Mouse (Mus musculus) cerebellum, adult 18-20 months (tissue): ENCODE data around the gene Timm10.
"Not testable (repeated sequence)": the region's sequence is repeated elsewhere in the genome, so short reads cannot be mapped to it uniquely, and the experiment has no call there.

Experiments
- DNase-seq, 2 experiments: peaks; one replicate each; pipeline ENCODE4 v3.0.0; 2021

Gene Timm10

DNA sequence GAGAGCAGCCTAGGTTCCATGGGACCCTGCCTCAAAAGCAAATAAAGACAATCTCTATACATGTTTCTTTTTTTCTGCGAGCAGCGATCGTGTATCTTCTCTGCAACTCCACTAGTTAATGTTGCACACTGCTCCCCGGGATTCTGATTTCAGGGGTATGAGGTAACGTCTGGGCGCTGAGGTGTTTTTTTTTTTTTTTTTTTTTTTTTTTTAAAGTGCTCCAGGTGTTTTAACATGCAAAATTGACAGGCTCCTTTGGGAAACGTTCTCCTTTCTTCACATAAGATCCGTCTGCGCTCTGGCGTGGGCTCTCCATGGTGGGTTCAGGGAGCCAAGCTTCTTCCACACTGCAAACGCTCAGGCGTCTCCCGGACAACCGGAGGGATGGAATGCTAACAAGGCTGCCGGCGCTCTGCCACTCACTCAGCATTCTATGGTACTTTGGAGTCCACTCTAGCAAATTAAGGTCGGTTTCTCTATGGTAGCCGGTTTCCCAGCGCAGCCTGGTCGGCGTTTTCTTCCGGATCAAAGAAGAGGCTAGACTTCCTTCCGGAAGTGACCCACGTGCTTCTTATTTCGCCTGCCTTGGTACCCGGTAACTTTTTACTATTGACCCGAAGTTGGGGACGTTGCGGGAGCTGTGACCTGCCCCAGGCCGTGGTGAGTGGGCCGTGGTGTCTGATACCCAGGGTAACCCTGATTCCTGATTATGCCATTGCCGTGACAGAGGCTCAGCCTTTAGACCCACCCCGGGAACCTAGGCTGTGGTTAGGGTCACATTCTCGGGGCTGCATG, at the start of gene Timm10:
TSS of gene Timm10 (plus strand) at position 510 of the 795 bp plus-strand sequence.
- peak; percentile 85 to 87 for DNase-seq

DNA sequence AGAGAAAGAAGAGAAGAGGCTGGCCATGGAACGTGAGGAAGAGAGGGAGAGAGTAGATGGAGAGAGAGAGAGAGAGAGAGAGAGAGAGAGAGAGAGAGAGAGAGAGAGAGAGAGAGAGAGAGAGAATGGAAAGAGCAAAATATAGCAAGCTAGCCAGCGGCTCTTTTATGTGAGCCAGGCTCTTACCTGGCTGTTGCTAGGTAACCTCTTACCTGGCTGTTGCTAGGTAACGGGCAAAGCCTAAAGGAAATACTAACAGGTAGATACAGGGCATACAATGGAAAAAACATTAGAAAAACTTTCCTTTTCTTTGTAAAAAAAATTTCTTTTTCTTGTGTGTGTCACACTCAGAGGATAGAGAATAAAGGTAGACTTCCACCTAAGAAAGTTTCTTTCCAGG, 49.1 kb upstream of the Timm10 start:
- no peak for DNase-seq

DNA sequence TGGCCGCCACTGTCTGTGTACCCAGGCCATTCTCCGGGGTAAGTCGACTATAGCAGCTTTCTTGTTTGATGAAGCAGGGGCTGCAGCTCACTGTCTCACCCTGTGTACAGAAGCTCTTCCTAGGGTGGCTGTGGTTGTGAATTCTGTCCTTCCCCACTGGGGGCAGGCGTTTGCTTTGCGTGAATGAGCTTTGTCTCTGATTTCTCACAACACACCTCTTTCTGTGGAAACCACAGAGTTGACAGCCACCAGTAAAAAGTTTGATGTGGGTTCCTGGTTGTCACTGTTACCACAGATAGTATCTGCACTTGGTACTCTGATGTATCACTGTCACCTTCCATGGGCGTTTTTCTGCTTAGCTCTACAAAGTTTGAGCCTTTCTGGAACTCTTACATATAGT, 47.6 kb upstream of the Timm10 start:
- DNase-seq = no peak

DNA sequence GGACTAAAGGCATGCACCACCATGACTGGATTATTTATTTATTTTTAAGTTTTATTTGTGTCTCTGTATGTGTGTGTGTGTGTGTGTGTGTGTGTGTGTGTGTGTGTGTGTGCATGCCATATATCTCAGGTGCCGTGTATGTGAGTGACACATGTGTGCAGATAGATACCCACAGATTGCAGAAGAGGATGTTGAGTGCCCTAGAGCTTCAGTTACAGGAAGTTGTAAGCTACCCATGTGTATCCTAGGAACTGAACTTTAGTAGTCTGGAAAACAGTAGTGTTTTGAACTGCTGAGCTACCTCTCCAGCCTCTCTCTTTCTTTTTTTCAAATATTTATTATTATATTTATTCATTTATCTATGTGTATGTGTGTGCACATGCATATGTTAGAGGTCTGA, 43.5 kb upstream of the Timm10 start:
- no peak for DNase-seq

DNA sequence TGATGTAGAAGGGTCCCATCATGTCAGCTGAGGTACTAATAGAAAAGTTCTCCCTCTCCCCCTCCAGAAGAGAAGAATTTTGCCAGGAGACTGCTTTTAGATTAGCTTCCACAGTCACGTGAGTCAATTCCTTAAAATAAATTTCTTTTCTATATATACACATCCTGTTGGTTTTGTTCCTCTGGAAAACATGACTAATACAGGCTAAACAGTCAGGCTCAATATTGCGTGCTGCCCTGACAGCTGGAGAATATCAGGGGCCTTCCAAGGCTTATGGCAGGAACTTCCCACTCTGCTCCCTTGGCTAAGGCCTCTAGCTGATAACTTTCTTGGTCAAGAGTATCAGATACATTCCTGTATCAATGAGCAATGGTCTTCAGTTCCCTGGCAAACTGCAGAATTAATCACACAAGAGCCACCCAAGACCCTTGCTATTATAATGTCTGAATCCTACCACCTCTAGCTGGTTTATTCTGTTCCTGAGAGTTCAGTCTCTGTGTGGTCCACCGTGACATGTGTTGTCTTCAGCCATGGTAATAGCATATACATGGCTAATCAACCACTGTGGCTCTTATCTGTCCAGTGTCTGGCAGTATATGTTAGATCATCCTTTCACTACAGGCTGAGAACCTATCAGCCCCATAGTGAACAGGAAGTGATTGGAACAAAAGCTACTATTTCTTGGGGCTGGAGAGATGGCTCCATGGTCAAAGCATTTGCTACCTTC, 42.8 kb upstream of the Timm10 start:
- no peak for DNase-seq

DNA sequence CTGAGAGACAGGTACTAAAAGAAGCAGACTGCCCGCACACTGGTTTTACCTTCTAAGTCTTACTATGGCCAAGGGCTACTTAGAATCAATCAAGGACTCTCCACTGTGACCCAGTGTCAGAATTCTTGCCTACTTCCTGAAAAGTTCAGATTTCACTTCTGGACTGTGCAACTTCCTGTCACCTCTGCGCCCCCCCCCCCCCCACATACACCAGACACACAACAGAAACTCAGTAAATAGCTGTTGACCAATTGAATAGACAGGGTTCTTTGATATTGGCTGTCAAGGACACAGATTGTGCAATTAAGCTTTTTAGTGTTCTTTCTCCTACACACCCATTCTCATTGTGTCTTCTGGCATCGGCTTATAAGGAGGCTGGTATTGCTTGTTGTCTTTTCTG, 38.5 kb upstream of the Timm10 start:
- no peak for DNase-seq

DNA sequence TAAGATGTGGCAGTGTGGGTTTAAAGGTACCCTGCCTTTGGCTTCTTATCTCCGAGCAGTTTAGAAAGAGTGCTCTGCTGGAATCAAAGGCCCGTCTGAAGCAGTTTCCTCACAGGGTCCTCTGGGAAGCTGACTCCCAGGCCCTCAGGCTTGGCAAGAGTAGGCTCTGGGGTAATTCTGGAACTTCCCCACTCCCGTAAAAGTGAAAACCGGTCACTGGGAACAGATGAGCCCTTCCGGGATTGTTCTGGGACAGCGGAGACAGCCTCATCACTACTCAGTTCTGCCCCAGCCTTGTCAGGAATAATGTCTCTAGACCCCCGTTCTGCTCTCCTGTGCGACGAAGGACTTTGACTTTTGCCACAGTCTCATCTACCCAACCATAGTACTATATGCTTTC, 36.4 kb upstream of the Timm10 start:
- DNase-seq = no peak

DNA sequence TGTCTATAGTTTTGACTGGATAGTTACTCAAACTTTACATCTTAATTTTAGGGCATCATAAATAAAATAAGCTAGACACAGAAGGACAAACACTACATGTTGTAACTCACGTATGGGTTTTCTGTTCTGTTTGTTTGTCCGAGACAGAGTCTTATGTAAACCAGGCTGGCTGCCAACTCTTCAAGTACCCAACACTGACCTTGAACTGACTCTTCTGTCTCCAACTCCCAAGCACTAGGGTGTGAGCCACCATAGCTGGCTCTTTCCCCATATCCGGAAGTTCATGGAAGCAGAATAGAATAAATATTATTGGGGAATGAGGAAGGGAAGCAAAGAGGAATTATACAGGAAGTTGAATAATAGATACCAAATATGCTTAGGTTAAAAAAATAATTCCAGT, 34.3 kb upstream of the Timm10 start:
- DNase-seq = no peak

DNA sequence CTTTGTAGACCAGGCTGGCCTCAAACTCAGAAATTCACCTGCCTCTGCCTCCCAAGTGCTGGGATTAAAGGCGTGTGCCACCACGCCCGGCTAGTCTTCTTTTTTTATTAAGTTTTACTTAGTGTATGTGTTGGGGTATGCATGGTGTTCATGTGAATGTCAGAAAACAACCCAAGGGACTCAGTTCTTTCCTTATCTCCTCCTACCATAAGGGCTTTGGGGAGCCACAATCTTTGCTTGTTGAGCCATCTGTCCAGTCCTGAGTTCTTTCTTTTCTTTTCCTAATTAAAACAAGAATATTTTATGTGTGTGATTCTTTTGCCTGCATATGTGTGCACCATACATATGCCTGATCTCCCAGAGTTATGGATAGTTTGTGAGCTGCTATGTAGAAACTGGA, 33.6 kb upstream of the Timm10 start:
- no peak for DNase-seq

DNA sequence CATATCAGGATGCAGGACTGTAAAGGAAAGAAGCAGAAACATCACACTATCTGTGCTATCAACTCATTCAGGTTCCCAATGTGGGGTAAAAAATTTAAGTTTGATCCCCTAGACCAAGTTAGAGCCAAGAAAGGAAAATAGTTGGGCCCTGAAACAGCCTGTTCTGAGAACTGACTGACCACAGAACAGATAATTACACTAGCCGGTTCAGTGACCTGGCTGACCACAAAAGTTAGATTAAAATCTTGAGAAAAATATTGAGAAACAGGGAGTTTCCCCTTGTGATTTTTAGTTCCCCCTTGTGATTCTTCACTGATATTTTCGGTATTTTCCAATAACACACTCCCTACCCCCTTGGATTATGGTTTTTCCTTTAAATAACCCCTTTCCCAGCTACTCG, 32.9 kb upstream of the Timm10 start:
- DNase-seq = no peak

DNA sequence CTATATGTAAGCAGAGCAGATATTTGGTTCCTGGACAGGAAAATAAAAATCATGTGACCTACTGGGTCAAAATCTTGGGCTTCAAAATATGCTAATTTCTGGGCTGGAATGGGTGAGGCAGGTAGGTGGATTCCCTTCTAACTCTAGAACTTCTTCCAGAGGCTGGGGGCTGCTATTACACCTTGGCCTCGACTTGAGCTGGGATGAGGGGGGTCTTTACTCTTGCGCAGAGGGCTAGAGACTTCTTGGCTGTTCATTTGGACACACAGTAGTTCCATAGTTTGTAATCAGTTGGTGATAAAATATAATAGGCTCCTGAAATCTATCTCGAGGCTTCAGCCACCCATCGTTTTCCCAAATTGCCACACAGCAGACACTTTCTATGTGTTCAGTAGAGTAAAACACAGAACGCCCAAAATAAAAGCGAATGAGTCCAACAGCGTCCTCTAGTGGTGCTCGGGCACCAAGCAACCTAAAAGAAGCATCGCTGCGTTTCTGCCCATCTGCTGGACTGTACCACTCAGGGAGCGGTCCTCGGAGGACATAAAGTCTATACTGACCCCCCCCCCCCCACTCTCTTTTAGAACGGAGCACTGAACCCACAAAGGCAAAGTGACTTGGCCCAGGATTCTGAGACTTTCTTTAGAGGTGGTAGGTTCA, 28.8 kb upstream of the Timm10 start:
- peak; percentile 85 to 86 for DNase-seq

DNA sequence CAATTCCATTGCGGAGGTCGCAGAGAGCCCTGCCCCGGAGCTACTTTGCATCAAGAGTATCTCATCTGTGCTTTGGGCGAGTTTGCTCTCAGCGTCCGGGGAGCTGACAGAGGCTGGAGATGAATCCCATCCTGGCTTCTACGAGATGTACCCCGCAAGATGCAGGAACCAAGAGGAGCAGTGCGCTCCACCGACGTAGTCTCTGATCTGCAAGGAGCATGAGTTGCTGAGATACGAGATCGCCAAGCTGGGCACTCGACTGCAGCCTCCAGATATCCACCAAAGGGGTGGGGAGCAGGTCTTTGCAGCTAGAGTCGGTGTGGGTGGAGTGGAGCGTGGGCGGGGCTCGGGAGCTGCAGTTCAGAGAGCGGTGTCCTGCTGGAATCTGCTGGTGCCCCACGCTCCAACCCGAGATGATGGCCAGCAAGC, 28.3 kb upstream of the Timm10 start, which contains the start of gene Ube2l6:
TSS of gene Ube2l6 (plus strand) at position 336 of the 429 bp plus-strand sequence.
- peak; percentile 69 to 77 for DNase-seq

DNA sequence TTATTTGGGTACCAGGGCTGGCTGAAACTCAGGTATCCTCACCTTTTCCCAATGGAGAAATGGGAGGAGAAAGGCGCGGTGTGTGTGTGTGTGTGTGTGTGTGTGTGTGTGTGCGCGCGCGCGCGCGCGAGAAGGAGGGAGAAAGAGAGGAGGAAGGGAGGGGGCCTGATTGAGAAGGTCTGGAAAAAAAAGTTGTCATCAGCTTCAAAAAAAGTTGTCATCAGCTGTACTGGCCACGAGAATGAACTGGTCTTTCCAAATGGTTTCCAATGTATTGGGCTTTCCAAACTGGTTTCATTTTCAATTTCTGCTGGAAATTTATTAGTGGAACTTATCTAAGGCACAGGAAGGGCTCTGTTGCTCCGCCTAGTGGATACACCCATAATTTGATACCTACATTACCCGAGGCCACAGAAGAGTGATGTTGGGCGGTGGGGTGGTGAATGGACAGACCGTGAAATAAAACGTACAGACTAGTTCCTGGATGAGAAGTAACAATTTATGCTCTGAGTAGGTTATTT, 27.7 kb upstream of the Timm10 start:
- DNase-seq = peak; percentile 77 to 80

DNA sequence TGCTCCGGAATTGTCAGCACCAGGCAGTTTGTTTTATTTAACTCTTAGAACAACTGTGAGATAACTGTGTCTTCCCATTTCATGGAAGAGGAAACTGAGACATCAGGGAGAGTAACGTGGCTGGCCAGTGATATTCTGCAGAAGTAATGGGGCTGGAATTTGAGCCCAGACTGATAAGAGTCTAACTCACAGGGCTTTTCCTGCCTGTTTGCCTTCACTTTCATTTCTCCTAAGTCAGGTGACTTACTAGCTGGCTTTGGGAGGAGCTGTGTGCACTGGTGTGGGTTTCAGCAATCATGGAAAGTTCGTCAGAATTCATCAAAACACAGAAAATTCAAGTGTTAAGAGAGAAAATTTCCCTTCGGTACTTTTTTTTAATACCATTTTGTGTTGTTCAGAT, 26.5 kb upstream of the Timm10 start:
- no peak for DNase-seq

DNA sequence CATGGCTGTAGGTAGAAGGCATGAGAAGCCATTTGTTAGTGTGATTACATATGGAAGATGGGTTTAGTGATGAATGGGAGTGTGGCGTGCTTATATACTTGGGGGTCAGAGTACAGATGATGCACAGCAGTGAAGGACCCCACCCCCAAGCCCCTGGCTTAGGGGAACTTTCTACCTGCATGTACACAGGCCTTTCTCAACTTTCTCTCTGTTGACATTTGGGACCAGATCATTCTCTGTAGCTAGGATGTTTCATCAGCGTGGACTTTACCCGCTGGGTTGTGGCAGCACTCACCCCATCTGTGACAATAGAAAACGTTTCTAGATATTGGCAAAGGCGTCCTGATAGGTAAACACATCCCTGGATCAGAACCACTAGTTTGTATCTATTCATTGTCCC, 25.6 kb upstream of the Timm10 start:
- not testable (repeated sequence) for DNase-seq

DNA sequence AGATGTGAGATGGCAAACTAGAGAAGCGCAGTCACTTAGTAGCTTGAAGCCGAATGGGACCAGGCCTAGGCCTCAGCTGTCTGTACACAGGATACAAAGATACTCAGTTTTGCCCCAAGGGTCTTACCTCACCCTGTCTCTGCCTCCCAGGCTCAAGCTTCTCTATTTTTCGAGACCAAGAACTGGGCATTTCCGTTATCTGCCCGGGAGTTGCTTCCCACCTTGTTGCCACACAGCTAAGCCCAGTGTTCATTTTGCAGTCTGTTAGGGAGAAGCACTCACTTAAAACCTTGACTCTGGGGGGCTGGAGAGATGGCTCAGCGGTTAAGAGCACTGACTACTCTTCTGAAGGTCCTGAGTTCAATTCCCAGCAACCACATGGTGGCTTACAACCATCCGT, 22.8 kb upstream of the Timm10 start:
- DNase-seq = no peak

DNA sequence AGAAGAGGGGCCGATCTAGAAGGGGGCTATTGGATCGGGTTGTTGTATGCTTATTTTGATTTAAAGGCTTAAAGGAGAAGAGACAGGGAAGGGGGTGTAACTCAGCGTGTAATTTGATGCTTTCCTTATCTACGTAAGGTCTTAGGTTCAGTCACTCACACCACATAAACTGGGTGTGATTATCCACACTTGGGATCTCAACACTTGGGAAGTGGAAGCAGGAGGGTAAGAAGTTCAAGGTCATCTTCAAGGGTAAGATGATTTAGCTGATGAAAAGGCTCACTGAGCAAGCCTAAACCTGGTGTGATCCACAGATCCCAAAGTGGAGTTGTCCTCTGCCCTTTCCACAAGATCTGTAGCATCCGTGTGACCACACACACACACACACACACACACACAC, 20.3 kb upstream of the Timm10 start:
- DNase-seq = no peak

DNA sequence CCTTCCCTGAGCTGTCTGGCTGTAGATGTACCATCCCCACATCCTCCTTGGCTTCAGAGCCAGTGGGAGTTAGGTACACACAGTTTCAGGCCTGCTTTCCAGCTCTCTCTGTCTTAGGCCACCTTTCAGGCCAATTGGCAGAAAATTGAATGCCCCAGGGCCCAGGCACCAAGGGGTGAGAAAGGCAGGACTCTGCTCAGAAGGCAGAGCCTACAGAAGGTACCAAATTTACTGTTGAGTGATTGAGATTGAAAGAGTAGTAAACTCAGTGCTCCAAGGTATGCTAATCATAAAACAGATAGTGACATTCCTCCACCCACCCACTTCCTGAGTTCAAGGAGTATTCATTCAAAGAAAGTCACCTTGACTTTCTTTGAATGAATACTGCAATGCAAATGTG, 17.5 kb upstream of the Timm10 start:
- no peak for DNase-seq

DNA sequence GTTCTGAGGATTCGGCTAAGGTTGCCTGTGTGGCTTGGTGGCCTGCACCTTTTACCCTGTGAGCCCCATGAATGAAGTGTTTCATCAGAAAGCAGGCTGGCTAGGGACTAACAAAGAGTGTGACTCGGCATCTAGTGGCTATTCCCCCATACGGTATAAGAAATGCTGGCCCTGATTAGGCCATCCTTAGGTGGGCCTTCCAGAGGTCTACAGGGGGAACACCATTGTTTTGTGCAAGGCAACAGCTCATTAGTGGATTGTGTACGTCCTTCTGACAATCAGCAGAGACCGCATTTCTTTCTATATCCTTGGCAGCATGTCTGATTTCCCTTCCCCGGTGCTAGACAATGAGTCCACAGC, 16.3 kb upstream of the Timm10 start:
- no peak for DNase-seq

DNA sequence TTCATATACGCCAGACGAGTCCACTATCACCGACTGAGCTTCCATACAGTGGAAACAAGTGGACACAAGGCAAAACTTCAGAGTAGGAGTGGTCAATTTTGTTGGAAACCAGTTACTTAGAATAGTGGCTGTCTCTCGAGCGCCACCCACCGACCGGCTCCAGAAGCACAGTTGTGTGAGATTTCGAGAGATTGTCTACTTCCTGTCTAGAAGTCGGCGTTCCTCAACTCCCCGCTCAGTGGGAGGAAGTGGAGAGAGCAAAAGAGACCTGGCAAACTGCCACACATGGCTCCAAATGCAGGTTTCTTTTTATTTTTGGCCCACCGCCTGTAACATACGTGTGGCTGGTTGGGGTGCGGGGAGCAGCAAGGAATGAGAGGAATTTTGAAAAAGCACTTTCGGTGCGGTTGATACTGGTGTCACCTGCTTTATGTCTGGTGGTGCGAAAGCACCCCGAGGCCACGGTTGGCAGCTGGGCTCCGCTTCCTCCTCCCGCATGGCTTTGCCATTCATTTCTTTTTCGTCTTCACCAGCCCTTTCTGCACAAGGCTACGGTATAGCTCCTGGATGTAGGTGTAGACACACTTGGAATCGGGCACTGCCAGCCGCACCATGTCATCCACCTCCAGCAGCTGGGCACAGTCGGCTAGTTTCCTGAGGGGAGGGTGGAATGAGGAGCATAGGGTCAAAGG, 15.8 kb upstream of the Timm10 start:
- peak; percentile 79 to 81 for DNase-seq

DNA sequence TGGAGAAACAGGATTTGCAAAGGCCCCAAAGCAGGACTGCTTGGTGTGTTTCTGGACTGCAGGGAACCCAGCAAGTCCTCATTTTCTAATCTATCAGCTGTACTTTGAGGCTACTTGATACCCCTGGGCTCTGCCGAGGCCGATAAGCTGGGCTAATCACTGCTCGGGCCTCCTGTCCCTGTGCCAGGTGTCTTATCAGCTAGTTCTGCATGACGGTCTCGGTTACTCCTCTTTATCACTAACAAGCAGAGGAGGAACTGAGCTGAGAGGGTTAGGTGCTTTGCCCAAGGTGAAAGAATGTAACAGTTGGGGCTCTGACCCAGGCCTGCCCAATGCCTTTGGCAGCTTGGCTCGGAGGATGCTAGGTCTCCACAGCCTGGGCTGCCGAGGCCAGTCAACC, 14.9 kb upstream of the Timm10 start:
- no peak for DNase-seq

DNA sequence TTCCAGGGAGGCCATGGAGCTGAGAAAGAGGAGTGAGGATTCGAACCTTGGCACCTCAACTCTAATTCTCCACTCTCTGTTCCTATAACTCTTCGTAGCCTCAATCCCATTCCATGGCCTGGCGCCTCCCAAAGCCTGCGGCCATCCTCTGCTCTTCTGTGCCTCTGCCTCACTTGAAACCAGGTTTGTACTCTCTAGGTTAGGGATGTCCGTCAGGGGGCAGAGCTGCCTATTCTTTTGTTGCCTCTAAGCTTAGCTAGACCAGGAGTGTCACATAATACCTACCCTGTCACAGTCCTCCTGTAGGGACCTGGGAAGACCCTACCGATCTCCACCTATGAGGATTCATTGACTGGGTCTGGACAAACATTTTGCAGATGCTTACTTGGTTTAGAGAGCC, 14.1 kb upstream of the Timm10 start:
- no peak for DNase-seq

DNA sequence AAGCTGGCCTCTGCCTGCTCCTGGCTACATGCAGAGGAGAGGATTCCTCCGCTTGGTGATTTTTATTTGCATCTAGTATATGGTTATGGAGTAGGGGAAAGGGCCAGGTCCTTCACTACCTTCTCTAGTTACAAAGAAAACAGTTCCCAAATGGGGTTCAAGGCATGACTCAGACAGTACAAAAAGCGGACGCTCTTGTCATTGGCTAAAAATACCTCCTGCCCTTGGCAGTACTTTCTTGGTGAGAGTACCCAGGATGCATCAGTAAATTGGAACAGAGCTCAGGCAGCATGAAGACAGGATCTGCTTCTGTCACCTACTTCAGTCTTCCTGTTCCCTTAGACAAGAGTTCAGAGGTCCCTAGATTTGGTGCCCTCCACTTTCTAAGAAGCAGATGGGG, 6.9 kb upstream of the Timm10 start:
- DNase-seq = no peak
